Mouse (Mus musculus) ovary, adult 18-20 months (tissue): ENCODE data around the gene Mrpl36.

Source experiments
- DNase-seq: peaks from one replicate; pipeline ENCODE4 v3.0.0; 2022; ENCODE audit warnings: low spot score, mixed read lengths

Gene Mrpl36

GRCm38 (mm10) chr13:73327827-73328698 lies at the start of gene Mrpl36, which contains the start of gene Ndufs6:
Gene Mrpl36, plus strand, starts transcription at chr13:73328513.
Gene Ndufs6, minus strand, starts transcription at chr13:73328542.
- peak; percentile 88 for DNase-seq

DNA sequence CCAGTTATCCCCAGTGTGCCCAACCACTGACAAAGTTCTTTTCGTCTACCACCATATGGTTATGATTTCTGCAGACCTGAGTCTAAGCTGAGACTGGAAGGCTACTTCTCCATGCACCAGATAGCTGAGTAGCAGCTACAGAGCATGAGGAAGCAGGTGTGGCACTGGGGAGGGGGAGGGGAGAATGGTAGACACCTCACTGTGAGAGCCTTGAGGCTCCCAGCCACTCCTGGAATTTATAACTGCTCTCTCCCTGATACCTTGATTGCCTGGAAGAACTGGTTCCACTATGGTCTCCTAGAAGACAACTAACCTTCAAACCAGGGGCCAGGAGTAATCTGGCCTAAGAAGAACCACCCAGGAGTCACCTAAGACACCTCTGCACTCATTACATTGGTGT lies 49.1 kb upstream of the Mrpl36 start:
- no peak for DNase-seq

DNA sequence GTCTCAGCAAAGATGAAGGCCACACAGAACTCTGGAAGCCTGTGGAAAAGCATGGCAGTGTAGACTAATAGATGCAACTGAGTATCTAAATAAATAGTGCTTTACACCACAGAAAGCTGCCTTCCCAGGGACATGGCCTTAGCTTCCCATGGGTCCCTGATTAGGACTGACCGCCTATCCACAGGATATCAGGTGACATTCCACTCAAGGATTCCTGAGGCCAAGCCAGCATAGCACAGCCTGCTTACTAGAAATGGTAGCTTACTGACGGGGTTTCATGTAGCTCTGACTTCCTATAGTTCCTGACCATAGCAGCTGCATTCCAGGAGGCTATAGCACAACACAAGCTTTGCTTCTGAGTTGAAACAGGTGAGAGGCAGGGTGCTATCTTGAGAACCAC lies 45.9 kb upstream of the Mrpl36 start:
- DNase-seq = no peak

GRCm38 (mm10) chr13:73283534-73283933 lies 44.8 kb upstream of the Mrpl36 start:
- no peak for DNase-seq

GRCm38 (mm10) chr13:73290206-73290605 lies 38.1 kb upstream of the Mrpl36 start:
- no peak for DNase-seq

GRCm38 (mm10) chr13:73291102-73291501 lies 37.2 kb upstream of the Mrpl36 start:
- no peak for DNase-seq

GRCm38 (mm10) chr13:73298717-73299116 lies 29.6 kb upstream of the Mrpl36 start:
- no peak for DNase-seq

- no peak for DNase-seq
Observed at GRCm38 (mm10) chr13:73299322-73299721, 29.0 kb upstream of the Mrpl36 start.

DNA sequence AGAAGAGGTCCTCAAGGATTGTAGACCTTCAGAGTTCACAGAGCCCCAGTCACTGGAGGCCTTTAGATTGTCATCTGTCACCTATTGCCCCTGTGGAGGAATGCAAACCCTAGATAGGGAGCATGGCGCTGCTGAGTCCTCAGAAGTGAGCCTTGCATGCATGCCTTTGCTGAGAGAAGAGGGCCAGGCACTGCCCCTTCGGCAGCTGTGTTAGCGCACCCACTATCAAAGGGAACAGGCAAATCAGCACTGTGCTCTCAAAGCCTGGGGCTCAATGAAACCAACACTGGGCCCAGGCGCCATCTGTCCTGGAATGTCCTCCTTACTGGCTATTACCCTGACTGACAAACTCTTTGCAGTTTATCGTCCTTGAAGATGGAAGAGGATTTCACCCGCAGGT lies 23.6 kb upstream of the Mrpl36 start:
- DNase-seq = no peak

- DNase-seq = no peak
Observed at GRCm38 (mm10) chr13:73305398-73306084, 22.8 kb upstream of the Mrpl36 start.

DNA sequence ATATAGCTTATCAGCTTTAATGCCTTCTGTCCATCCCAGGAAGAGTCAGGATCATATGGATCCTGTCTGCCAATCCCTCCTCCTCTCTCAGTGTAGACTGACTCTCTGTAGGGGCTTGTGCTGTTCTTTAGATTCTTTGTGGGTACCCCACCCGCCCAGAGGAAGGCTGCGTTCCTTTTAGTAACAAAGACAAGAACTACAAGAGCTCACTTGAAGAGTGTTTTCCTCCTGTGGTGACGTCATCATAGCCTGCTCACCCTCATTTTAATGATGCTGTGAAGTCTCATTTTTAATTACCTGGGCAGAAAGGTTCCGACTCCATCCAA lies 22.3 kb upstream of the Mrpl36 start:
- DNase-seq = no peak

DNA sequence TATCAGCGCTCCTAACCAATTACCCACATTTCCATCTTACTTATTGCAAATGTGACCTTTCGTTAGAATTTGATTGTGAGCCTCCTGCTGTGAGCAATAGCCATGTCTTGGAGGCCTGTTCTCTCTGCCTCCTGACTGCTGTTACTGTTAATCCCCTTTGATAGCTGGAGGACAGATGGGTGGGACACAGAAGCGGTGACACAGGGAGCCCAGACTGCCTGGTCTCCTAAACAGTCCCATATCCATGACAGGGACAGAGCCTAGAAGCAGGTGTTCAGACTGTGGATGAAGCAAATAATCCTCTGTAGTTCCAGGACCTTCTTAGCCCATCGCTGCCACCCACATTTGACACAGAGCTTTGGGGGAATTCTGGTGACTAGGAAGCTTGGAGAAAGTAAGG lies 21.9 kb upstream of the Mrpl36 start:
- DNase-seq = no peak

- no peak for DNase-seq
Observed at GRCm38 (mm10) chr13:73310183-73310929, 18.0 kb upstream of the Mrpl36 start.

DNA sequence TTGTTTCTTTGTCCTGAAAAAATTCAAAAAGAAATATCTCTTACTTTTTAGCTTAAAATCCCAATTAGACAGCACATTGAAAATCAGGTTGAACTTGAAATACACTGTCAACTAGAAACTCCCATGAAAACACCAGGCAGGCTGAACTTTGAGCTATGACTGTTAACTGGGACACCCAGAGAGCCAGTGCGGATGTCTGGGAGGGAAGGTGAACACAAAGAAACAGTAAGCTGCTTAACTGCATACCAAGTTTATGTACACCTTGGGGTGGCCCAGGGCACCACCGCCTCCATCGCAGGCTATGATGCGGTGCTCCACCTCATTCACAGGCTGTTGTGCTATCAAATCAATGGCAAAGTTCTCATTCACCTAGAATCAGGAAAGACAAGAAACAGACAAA lies 8.3 kb upstream of the Mrpl36 start:
- no peak for DNase-seq

GRCm38 (mm10) chr13:73322626-73323025 lies 5.7 kb upstream of the Mrpl36 start:
- no peak for DNase-seq

- DNase-seq = no peak
Observed at GRCm38 (mm10) chr13:73323406-73323805, 4.9 kb upstream of the Mrpl36 start.

- DNase-seq = peak; percentile 71
Observed at GRCm38 (mm10) chr13:73330844-73331501, 2.7 kb downstream of the Mrpl36 start.

DNA sequence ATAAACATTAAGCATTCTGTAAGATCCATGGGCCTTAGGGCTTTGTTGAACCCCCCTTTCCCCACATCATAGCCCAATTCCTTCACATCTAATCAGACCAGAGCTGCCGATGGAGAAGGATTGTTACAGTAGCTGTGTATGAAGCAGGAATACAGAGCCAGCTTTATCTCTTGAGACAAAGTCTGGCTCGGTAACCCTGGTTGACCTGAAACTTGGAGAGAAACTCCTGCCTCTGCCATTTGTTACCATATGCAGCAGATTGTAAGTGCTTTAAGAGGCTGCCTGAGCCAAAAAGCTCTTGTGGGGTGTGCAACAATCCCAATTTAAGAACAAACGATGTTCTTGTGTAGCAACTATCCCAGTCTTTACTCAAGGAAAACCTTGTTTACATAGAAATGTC lies 3.4 kb downstream of the Mrpl36 start:
- no peak for DNase-seq

DNA sequence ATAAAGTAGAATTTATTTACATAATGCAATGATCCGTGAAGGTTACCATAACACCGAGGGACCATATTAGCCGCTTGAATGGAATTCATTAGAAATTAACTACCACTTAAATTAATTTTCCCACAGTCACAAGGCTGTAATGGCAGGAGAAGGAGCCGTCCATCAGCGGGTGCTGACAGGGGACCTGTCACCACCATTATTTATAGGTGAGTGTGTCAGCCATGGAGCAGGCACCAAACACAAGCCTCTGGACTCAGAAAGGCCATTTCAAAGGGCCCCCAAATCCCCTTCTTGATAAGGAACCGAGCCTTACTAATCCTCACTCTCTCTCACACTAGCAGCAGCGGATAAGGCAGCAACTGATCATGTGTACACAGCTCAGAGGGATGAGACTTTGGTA lies 8.4 kb downstream of the Mrpl36 start:
- DNase-seq = no peak

GRCm38 (mm10) chr13:73345102-73345890 lies 17.0 kb downstream of the Mrpl36 start:
- no peak for DNase-seq

DNA sequence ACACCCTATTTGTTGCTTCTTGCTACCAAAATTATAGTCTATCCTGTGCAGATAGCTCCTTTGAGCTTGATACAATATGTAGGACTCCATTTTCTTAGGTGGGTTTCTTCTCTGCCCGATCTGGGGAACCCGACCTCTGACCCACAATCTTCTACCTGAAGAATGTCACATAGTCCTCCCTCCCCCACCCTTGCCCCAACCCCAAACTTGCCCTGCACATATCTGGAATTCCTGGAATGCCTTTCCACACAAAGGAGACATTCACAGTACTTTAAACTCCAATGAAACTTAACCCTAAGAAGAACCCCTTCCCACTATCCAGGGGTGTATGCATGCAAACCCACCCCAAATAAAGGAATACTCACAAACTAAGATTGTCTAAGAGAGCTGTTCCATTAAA lies 17.8 kb downstream of the Mrpl36 start:
- no peak for DNase-seq
